Mouse (Mus musculus) neural tube, embryonic 12.5 days (tissue): ENCODE measurements at regions not wholly inside any gene's neighbourhood (a gene's known extent, or its start where the extent isn't known, plus 50 kb on each side); places are given as distances from the start of the nearest gene placed in this dataset.

Experiments
- ATAC-seq: fragments of 200-750 bp; cut with Nextera tagmentation; 2 replicates; pipeline ENCODE4 v1.8.0; 2017; ENCODE audit warnings: low read depth, mild to moderate bottlenecking, moderate TSS enrichment, moderate library complexity; ENCODE audit not compliant: low FRiP score
- H3K27ac ChIP-seq: fragments of 300-500 bp; sonication (generic); 2 replicates; pipeline ENCODE4 v1.5.1; 2016
- H3K27me3 ChIP-seq: fragments of 300-500 bp; sonication (generic); replicated peaks from 2 replicates; pipeline ENCODE4 v1.6.1; 2016; ENCODE audit warnings: mild to moderate bottlenecking
- H3K36me3 ChIP-seq: fragments of 300-500 bp; sonication (generic); 2 replicates; pipeline ENCODE4 v1.6.1; 2016; ENCODE audit warnings: mild to moderate bottlenecking
- H3K4me1 ChIP-seq: fragments of 300-500 bp; sonication (generic); 2 replicates; pipeline ENCODE4 v1.6.1; 2016
- H3K4me2 ChIP-seq: fragments of 300-500 bp; sonication (generic); replicated peaks from 2 replicates; pipeline ENCODE4 v1.6.1; 2016; ENCODE audit warnings: mild to moderate bottlenecking
- H3K4me3 ChIP-seq: fragments of 300-500 bp; sonication (generic); 2 replicates; pipeline ENCODE4 v1.5.1; 2016
- H3K9ac ChIP-seq: fragments of 300-500 bp; sonication (generic); 2 replicates; pipeline ENCODE4 v1.6.1; 2016; ENCODE audit warnings: mild to moderate bottlenecking
- H3K9me3 ChIP-seq: fragments of 300-500 bp; sonication (generic); 2 replicates; pipeline ENCODE4 v1.6.1; 2016; ENCODE audit warnings: mild to moderate bottlenecking
- WGBS: fragments of 180-500 bp; shearing (Covaris S2); methylation state at CpG from one replicate; pipeline ENCODE4 v1.1.7; 2016; 5-methylcytosine and 5-hydroxymethylcytosine counted together

DNA sequence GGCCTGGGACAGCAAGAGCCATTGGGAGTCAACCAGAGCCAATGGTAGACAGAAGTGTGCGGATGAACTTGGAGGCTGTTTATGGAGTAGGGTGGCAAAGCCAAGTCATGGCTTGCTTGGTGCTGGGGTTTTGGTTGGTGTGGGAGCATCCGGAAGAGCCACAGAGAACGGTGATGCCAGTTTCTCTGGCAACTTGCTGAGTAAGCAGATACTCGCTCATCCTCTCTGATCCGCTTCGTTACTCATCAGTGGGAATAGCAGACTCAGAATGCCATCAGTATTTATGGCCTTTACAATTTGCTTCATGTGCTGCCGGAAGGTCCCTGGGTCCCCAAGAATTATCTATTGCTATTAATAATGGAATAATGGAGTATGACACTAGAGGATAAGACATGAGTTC, 1202.9 kb upstream of the A1bg start:
- H3K27ac ChIP-seq: no peak overlapping the region
- no peak overlapping the region for H3K4me2 ChIP-seq
- no peak overlapping the region for H3K9ac ChIP-seq
- H3K4me3 ChIP-seq: no peak overlapping the region
- ATAC-seq: no peak
- WGBS: 88% methylated on average over 7 of the region's 7 CpGs
- no peaks in the 10 kb centered on the region for H3K36me3 ChIP-seq
- peaks cover 7% of the 10 kb centered on the region for H3K4me1 ChIP-seq
- no peaks in the 10 kb centered on the region for H3K27me3 ChIP-seq
- no peaks in the 10 kb centered on the region for H3K9me3 ChIP-seq

DNA sequence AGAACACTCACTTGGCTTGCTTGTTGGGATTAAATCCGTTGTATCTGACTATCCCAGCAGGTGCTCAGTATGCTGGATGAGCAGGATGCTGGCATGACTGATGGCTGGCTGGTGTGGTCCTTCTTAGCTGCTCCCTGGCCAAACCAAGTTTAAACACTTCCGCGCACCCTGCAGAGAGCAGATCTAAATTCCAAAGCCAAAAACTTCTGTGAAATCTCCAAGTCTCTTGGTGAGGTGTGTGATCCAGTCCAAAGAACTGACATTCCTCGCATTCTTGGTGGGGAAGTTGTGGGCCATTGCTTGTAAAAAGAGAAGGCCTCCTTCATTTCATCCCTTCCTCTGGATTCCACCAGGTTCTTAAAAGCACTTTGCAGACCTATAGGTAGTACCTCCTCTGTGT, 1200.9 kb upstream of the A1bg start:
- no peak for ATAC-seq
- no peaks in the 10 kb centered on the region for H3K9me3 ChIP-seq
- no peak overlapping the region for H3K9ac ChIP-seq
- H3K4me3 ChIP-seq: no peak overlapping the region
- H3K27ac ChIP-seq: no peak overlapping the region
- H3K4me1 ChIP-seq: peaks cover 9% of the 10 kb centered on the region
- no peak overlapping the region for H3K4me2 ChIP-seq
- no peaks in the 10 kb centered on the region for H3K36me3 ChIP-seq
- H3K27me3 ChIP-seq: no peaks in the 10 kb centered on the region
- 74% methylated on average over 4 of the region's 4 CpGs for WGBS

DNA sequence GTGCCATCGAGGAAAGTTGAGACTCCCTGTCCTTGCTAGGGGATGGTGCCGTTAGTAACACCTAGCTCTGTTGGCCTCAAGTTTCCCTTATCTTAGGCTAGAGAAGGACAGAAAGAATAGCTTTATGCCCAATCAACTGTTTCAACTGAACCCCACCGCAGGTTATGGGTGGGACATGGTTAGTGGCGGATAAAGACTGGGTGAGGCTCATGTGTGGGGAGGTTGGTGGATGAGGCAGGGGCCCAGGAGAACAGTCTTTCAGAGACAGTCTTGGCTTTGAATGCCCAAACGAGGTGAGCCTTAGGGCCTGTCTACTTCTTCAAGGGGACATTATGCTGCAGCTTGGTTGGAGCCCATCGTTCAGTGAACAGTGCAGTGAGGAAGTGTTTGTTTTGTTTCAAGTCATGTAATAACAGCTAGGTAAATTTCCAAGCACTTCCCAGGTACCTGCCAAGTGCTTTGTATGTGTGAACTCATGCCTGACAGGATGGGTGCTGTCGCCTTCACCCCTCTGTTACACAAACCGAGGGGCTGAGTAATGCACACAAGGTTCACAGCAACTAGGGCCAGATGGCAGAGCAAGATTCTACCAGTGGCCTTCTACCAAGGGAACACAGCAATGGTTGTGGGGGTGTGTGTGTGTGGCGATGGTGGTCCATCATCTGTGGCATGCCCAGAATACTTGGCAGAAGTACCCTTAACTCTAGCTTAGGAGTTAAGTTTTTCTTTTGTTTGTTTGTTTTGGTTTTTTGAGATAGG, 1199.6 kb upstream of the A1bg start:
- 90% methylated on average over 9 of the region's 9 CpGs for WGBS

DNA sequence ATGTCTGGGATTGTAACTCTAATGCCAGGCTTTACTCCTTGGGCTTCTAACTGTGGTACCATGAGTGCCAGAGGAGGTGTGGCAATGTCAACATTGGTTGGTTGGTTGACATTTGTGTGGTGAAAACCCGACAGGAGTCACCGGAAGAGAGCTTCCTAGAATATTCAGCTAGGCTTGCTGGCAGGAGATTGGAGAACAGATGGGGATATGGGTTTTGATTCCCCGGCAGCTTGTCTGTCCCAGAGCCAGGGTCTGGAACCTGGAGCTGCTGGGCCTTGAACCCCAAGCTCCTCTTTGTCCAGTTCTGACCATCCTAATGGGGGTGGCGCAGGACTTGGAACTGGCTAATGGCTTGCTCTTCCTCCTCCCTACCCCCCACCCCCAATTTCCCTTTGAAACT, 1198.9 kb upstream of the A1bg start:
- no peak overlapping the region for H3K27ac ChIP-seq
- H3K27me3 ChIP-seq: no peaks in the 10 kb centered on the region
- H3K4me2 ChIP-seq: no peak overlapping the region
- no peak overlapping the region for H3K9ac ChIP-seq
- no peak for ATAC-seq
- H3K4me3 ChIP-seq: no peak overlapping the region
- no peaks in the 10 kb centered on the region for H3K9me3 ChIP-seq
- WGBS: 94% methylated on average over 4 of the region's 4 CpGs
- H3K4me1 ChIP-seq: 0 out of 2 replicates have a peak, but pooled peaks cover 2% of the 10 kb centered on the region
- no peaks in the 10 kb centered on the region for H3K36me3 ChIP-seq

More for the DNA sequence above, 1199.6 kb upstream of the A1bg start:
- Histone ChIP-seq H3K4me1 (0 out of 2 replicates have a peak, but pooled peaks cover 4% of the 10 kb centered on the region), H3K27ac (no peak overlapping the region), H3K9me3 (no peaks in the 10 kb centered on the region), H3K27me3 (no peaks in the 10 kb centered on the region), H3K9ac (no peak overlapping the region), H3K4me2 (no peak overlapping the region), H3K4me3 (no peak overlapping the region), H3K36me3 (no peaks in the 10 kb centered on the region)
- no peak for ATAC-seq

DNA sequence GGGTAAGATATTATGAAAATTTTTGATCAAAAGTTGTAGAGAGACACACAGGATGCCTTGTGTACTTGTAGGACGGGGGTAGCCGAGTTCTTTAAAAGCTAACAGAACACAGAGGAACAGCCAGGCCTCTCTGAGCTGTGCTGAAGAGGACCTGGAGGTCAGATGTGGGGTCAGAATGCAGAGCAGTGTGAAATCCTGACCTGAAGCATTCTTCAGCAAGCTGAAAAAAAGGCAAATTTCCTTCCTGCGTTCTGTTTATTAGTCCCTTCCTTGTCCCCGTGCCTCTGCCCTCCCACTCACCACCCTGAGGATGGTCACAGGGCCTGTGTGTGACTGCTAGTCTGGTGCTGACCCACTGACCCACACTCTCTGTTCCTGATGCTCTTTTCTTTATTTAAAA, 1197.9 kb upstream of the A1bg start:
- no peak overlapping the region for H3K9ac ChIP-seq
- H3K4me1 ChIP-seq: 0 out of 2 replicates have a peak, but pooled peaks cover 2% of the 10 kb centered on the region
- WGBS: 33% methylated on average over 4 of the region's 4 CpGs
- no peak overlapping the region for H3K4me2 ChIP-seq
- H3K9me3 ChIP-seq: no peaks in the 10 kb centered on the region
- H3K27ac ChIP-seq: no peak overlapping the region
- ATAC-seq: no peak
- no peaks in the 10 kb centered on the region for H3K36me3 ChIP-seq
- no peaks in the 10 kb centered on the region for H3K27me3 ChIP-seq
- no peak overlapping the region for H3K4me3 ChIP-seq

DNA sequence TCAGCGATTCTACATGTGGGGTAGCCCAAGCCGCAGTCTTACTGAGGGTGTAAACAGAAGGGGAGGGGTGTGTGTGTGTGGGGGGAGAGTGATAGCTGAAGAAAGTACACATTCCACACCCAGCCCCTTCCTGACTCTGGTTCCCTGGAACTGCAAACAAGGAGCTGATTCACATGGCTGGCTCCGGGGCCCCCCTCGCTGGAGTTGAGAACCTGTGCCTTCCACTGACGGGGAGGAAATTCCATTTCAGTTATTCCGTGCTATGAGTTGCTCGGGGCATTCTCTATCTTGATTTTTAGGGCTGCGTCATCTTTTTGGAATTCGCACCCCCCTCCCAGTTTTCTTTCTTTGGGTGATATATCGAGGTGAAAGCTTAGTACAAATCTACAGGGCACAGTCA, 1196.2 kb upstream of the A1bg start:
- H3K4me1 ChIP-seq: 0 out of 2 replicates have a peak, but pooled peaks cover 2% of the 10 kb centered on the region
- no peaks in the 10 kb centered on the region for H3K27me3 ChIP-seq
- no peak overlapping the region for H3K9ac ChIP-seq
- 80% methylated on average over 10 of the region's 10 CpGs for WGBS
- H3K4me2 ChIP-seq: no peak overlapping the region
- H3K36me3 ChIP-seq: no peaks in the 10 kb centered on the region
- no peak overlapping the region for H3K27ac ChIP-seq
- no peaks in the 10 kb centered on the region for H3K9me3 ChIP-seq
- no peak for ATAC-seq
- no peak overlapping the region for H3K4me3 ChIP-seq

DNA sequence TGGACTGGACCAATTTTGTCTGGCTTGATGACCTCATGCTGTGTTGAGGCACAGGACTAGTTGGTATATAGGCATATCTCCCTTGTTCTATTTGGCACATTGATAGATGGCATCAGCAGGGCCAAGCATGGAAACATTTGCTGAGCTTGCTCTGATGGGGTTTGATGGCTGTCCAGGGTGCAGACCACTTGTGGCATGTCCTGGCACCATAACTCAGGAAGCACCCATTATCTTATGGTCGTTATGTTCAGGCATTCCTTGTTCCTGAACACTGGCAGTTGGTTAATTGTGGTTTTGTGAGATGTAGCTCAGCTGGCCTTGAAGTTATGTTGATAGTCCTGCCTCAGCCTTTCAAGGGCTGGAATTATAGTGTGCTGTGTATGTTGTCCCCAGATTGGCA, 1193.4 kb upstream of the A1bg start:
- WGBS: 50% methylated on average over 1 of the region's 1 CpGs
- Histone ChIP-seq H3K4me2 (no peak overlapping the region), H3K9ac (no peak overlapping the region), H3K27ac (no peak overlapping the region), H3K4me1 (0 out of 2 replicates have a peak, but pooled peaks cover 2% of the 10 kb centered on the region), H3K4me3 (no peak overlapping the region), H3K9me3 (no peaks in the 10 kb centered on the region), H3K27me3 (no peaks in the 10 kb centered on the region), H3K36me3 (no peaks in the 10 kb centered on the region)
- ATAC-seq: no peak

DNA sequence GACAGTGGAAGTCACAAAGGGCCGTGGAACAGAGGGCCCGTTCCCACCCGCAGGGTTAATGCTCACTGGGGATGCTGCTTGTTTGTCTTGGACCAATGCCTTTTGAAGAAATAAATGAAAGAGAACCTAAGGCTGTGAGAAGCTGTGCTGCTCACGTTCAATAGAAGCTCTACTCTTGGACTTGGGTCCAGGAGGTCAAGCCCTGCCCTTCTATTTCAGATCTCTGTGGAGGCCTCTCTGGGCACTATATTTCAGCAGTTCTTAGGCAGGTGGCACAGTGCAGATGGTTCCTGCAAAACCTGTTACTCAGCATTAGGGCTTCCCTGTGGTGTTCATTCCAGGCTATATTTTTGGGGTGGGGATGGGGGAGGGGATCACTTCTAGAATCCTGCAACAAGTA, 1192.0 kb upstream of the A1bg start:
- Histone ChIP-seq H3K9ac (no peak overlapping the region), H3K4me3 (no peak overlapping the region), H3K4me1 (0 out of 2 replicates have a peak, but pooled peaks cover 2% of the 10 kb centered on the region), H3K4me2 (no peak overlapping the region), H3K9me3 (no peaks in the 10 kb centered on the region), H3K27me3 (no peaks in the 10 kb centered on the region), H3K27ac (no peak overlapping the region), H3K36me3 (no peaks in the 10 kb centered on the region)
- ATAC-seq: no peak
- WGBS: 45% methylated on average over 4 of the region's 4 CpGs

DNA sequence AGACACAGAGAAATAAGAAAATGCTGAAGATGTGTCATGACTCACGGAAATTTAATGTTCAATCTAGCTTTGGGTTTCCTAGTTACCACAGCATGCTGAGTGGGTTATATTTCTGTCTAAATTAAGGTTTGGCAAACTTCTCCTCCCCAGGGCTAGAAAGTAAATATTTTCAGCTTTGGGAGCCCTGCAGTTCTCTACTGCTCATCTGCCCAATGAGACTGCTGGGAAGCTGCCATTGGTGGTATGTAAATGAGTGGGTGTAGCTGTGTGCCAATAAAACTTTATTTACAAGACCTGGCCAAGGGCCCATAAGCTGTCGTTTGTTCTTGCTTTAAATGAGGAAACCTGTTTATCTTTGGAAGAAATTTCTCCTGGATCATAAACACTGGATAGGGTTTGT, 1189.3 kb upstream of the A1bg start:
- H3K9me3 ChIP-seq: no peaks in the 10 kb centered on the region
- H3K4me2 ChIP-seq: no peak overlapping the region
- peaks cover 3% of the 10 kb centered on the region for H3K4me1 ChIP-seq
- H3K9ac ChIP-seq: no peak overlapping the region
- no peaks in the 10 kb centered on the region for H3K27me3 ChIP-seq
- H3K27ac ChIP-seq: no peak overlapping the region
- WGBS: 78% methylated on average over 2 of the region's 2 CpGs
- no peak overlapping the region for H3K4me3 ChIP-seq
- no peak for ATAC-seq
- no peaks in the 10 kb centered on the region for H3K36me3 ChIP-seq

DNA sequence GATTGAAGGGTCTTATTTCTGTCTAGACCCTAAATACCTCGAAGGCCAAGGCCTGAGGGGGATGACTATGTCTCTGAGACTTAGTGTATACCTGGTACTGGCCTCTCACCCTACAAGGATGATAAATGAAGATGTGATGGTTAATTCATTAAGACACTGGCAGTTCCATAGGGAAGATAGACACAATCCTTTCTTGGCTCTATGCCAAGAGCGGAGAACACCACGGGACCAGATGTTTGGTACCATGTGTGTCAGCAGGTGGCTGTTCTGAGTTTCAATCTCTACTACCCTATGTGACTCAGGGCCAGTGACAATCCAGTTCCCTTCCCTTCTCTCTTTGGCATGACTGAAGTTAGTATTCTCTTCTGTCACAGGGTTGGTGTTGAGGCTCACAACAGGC, 1185.2 kb upstream of the A1bg start:
- H3K9me3 ChIP-seq: no peaks in the 10 kb centered on the region
- 74% methylated on average over 3 of the region's 3 CpGs for WGBS
- H3K27me3 ChIP-seq: no peaks in the 10 kb centered on the region
- no peaks in the 10 kb centered on the region for H3K36me3 ChIP-seq
- H3K9ac ChIP-seq: no peak overlapping the region
- ATAC-seq: no peak
- H3K27ac ChIP-seq: no peak overlapping the region
- no peak overlapping the region for H3K4me2 ChIP-seq
- no peak overlapping the region for H3K4me3 ChIP-seq
- peaks cover 12% of the 10 kb centered on the region for H3K4me1 ChIP-seq

DNA sequence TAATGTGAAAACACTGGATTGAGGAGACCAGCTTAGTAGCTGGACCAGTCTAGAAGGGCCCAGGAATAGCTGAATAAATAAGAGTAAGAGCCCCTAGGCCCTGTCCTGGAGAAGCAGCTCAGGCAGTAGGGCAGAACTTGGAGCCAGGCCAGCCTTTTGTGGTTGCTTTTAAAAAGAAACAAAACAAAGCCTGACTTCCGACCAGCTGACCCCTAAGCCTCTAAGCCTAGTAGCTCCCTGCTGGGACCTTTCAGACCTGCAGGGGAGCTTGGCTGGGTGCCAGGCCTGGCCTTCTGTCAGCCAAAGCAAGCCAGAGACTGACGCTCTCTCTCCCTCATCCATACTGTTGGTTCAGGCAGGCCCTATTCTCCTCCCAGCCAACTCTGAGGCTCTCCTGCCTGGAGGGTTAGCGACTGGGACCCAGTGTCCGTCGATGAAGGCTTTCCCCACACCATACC, 1183.7 kb upstream of the A1bg start:
- Histone ChIP-seq H3K9me3 (peaks cover 4% of the 10 kb centered on the region; the same call in 1 of the 2 replicates), H3K9ac (no peak overlapping the region), H3K27me3 (no peaks in the 10 kb centered on the region), H3K4me3 (no peak overlapping the region), H3K27ac (no peak overlapping the region), H3K4me1 (peaks cover 12% of the 10 kb centered on the region), H3K4me2 (no peak overlapping the region), H3K36me3 (no peaks in the 10 kb centered on the region)
- peak; percentile 87 for ATAC-seq
- WGBS: 11% methylated on average over 5 of the region's 5 CpGs

DNA sequence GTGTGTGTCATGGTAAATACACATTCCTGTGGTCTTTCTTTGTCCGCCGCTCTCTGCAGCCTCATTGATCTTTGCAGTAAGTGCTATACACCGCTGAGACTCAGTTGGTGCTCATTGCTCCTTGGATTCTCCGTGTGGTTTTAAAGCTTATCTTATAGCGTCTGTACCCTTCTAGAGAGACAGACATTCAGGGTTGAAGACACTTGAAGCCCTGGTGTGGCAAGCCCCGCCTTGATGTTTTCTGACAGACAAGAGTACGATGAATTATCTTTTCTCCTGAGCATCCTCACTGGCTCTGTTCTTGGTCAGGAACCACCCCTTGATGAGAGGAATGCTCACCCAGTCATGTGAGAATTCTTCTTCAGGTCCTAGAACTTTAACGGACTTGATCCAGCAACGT, 1182.7 kb upstream of the A1bg start:
- H3K9me3 ChIP-seq: peaks cover 4% of the 10 kb centered on the region; the same call in 1 of the 2 replicates
- H3K4me3 ChIP-seq: no peak overlapping the region
- no peaks in the 10 kb centered on the region for H3K36me3 ChIP-seq
- no peak overlapping the region for H3K9ac ChIP-seq
- H3K4me2 ChIP-seq: no peak overlapping the region
- no peak for ATAC-seq
- WGBS: 55% methylated on average over 9 of the region's 9 CpGs
- no peak overlapping the region for H3K27ac ChIP-seq
- no peaks in the 10 kb centered on the region for H3K27me3 ChIP-seq
- peaks cover 12% of the 10 kb centered on the region for H3K4me1 ChIP-seq

DNA sequence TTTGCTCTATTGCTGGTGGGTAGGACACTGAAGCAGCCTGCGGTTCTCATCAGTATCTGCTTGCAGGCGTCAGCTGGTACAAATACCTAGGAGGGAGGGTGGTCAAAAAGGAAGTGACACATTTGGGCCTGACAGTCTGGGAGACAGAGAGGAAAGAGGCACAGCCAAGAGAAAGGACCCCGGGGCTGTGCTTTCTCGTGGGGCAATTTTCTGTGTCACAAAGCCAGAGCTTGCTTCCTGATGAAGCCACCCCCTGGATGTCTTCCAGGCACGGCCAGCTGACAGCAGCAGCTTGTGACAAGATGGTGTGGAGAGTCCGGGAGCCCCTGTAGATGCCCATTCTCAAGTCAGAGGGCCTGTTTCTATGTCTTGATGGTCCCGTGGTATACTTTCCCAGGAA, 1181.8 kb upstream of the A1bg start:
- H3K27me3 ChIP-seq: no peaks in the 10 kb centered on the region
- no peak overlapping the region for H3K4me3 ChIP-seq
- WGBS: 62% methylated on average over 7 of the region's 7 CpGs
- peaks cover 4% of the 10 kb centered on the region; the same call in 1 of the 2 replicates for H3K9me3 ChIP-seq
- no peaks in the 10 kb centered on the region for H3K36me3 ChIP-seq
- H3K27ac ChIP-seq: no peak overlapping the region
- no peak overlapping the region for H3K9ac ChIP-seq
- no peak for ATAC-seq
- no peak overlapping the region for H3K4me2 ChIP-seq
- peaks cover 12% of the 10 kb centered on the region for H3K4me1 ChIP-seq
